Mouse (Mus musculus): Measurements from ENCODE around the gene Nfx1. TPM values are rescaled to one million over a fixed set of nuclear protein-coding genes. Genes with fewer than 3 reads are reported as not detected.

Nfx1 gene
- polyA plus RNA-seq, 1 experiment from 2014 or later = 114 TPM

- Histone ChIP-seq H3K4me3 (replicated peaks; ENCODE audit: low read depth, low read length) (no peak overlapping the region), H3K4me1 (ENCODE audit: control insufficient read depth, insufficient read depth, low read length) (no peaks in the 10 kb centered on the region), H3K27me3 (ENCODE audit: control insufficient read depth, insufficient read depth, low read length) (no peaks in the 10 kb centered on the region), H3K4me2 (ENCODE audit: low read length) (no peak overlapping the region), H3K36me3 (ENCODE audit: control insufficient read depth, insufficient read depth, low read length) (no peaks in the 10 kb centered on the region), H3K9me3 (ENCODE audit: control insufficient read depth, low read length) (no peaks in the 10 kb centered on the region), H3K27ac (replicated peaks; ENCODE audit: low read depth, low read length) (no peak overlapping the region), H3K9ac (replicated peaks; ENCODE audit: low read length) (no peak overlapping the region)
- DNase-seq (no peak), ATAC-seq (ENCODE audit: low FRiP score, low TSS enrichment) (no peak)
- 64% methylated on average over 8 of the region's 9 CpGs for WGBS
These were observed 86.7 kb downstream of the Nfx1 start for GRCm38 (mm10) chr4:41057361-41057760.

- Histone ChIP-seq H3K4me1 (ENCODE audit: control insufficient read depth, insufficient read depth, low read length) (no peaks in the 10 kb centered on the region), H3K27me3 (ENCODE audit: control insufficient read depth, insufficient read depth, low read length) (no peaks in the 10 kb centered on the region)
- WGBS = 62% methylated on average over 3 of the region's 3 CpGs
These were observed 92.6 kb downstream of the Nfx1 start for GRCm38 (mm10) chr4:41063351-41063750.

DNA sequence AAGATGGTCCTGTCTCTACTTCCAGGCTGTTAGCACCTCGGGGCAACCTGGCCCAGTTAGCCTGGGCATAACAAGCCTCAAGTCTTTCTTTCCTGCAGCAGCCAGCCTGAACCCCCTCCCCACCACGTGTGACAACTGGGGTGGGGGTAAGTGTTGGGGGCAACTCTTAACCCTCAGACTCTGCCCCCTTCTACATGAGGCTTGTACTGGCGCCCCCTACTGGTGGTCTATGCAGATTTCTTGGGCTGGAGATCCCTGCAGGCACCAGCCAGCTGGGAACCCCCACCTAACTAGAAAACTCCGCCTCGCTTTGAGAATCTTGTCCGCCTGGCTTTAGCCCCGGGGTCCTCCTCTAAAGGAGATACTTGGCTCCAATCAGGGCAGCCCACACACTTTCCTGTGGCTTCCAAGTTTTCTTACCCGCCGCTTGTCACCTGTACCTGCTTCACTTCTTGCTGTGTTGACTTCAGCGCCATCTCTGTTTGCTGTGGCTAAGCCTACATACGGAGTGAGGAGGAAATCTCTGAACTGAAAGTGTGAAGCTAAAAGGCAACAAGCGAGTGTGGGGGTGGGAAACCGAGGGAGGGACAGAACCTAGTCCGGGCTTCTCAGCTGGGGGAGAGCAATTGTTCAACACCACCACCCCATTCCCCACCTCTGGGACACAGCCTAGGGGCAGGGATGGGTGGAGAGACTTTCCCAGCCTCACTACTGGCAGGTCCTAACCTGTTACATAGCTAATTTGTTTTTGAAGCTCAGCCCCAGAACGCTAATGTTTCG lies 93.4 kb downstream of the Nfx1 start:
- WGBS = 21% methylated on average over 16 of the region's 16 CpGs
- Histone ChIP-seq H3K4me3 (replicated peaks; ENCODE audit: low read depth, low read length) (no peak overlapping the region), H3K9ac (replicated peaks; ENCODE audit: low read length) (no peak overlapping the region), H3K27ac (replicated peaks; ENCODE audit: low read depth, low read length) (no peak overlapping the region), H3K4me2 (ENCODE audit: low read length) (no peak overlapping the region), H3K36me3 (ENCODE audit: control insufficient read depth, insufficient read depth, low read length) (no peaks in the 10 kb centered on the region), H3K9me3 (ENCODE audit: control insufficient read depth, low read length) (no peaks in the 10 kb centered on the region), H3K27me3 (ENCODE audit: control insufficient read depth, insufficient read depth, low read length) (no peaks in the 10 kb centered on the region), H3K4me1 (ENCODE audit: control insufficient read depth, insufficient read depth, low read length) (no peaks in the 10 kb centered on the region)
- ATAC-seq (ENCODE audit: low FRiP score, low TSS enrichment) = no peak
- DNase-seq = peak; percentile 17

More at GRCm38 (mm10) chr4:41063351-41063750, 92.6 kb downstream of the Nfx1 start:
- no peaks in the 10 kb centered on the region for H3K9me3 ChIP-seq (ENCODE audit: control insufficient read depth, low read length)
- no peak for ATAC-seq (ENCODE audit: low FRiP score, low TSS enrichment)
- no peak overlapping the region for H3K4me3 ChIP-seq (replicated peaks; ENCODE audit: low read depth, low read length)
- DNase-seq = no peak
- H3K4me2 ChIP-seq (ENCODE audit: low read length) = no peak overlapping the region
- H3K27ac ChIP-seq (replicated peaks; ENCODE audit: low read depth, low read length) = no peak overlapping the region
- H3K36me3 ChIP-seq (ENCODE audit: control insufficient read depth, insufficient read depth, low read length) = no peaks in the 10 kb centered on the region
- no peak overlapping the region for H3K9ac ChIP-seq (replicated peaks; ENCODE audit: low read length)

GRCm38 (mm10) chr4:41065196-41065595 lies 94.5 kb downstream of the Nfx1 start:
- WGBS = 92% methylated on average over 4 of the region's 4 CpGs
- DNase-seq = no peak
- ATAC-seq (ENCODE audit: low FRiP score, low TSS enrichment) = no peak
- Histone ChIP-seq H3K4me3 (replicated peaks; ENCODE audit: low read depth, low read length) (no peak overlapping the region), H3K36me3 (ENCODE audit: control insufficient read depth, insufficient read depth, low read length) (no peaks in the 10 kb centered on the region), H3K9ac (replicated peaks; ENCODE audit: low read length) (no peak overlapping the region), H3K27me3 (ENCODE audit: control insufficient read depth, insufficient read depth, low read length) (no peaks in the 10 kb centered on the region), H3K4me1 (ENCODE audit: control insufficient read depth, insufficient read depth, low read length) (no peaks in the 10 kb centered on the region), H3K4me2 (ENCODE audit: low read length) (no peak overlapping the region), H3K27ac (replicated peaks; ENCODE audit: low read depth, low read length) (no peak overlapping the region), H3K9me3 (ENCODE audit: control insufficient read depth, low read length) (no peaks in the 10 kb centered on the region)

GRCm38 (mm10) chr4:41071500-41072429 lies 101.1 kb downstream of the Nfx1 start:
- no peak overlapping the region for H3K9ac ChIP-seq (replicated peaks; ENCODE audit: low read length)
- H3K4me3 ChIP-seq (replicated peaks; ENCODE audit: low read depth, low read length) = no peak overlapping the region
- no peaks in the 10 kb centered on the region for H3K9me3 ChIP-seq (ENCODE audit: control insufficient read depth, low read length)
- no peak for ATAC-seq (ENCODE audit: low FRiP score, low TSS enrichment)
- peak; percentile 18 for DNase-seq
- H3K4me2 ChIP-seq (ENCODE audit: low read length) = no peak overlapping the region
- no peaks in the 10 kb centered on the region for H3K4me1 ChIP-seq (ENCODE audit: control insufficient read depth, insufficient read depth, low read length)
- WGBS = 76% methylated on average over 14 of the region's 14 CpGs
- no peaks in the 10 kb centered on the region for H3K27me3 ChIP-seq (ENCODE audit: control insufficient read depth, insufficient read depth, low read length)
- no peaks in the 10 kb centered on the region for H3K36me3 ChIP-seq (ENCODE audit: control insufficient read depth, insufficient read depth, low read length)
- no peak overlapping the region for H3K27ac ChIP-seq (replicated peaks; ENCODE audit: low read depth, low read length)

- DNase-seq (no peak), ATAC-seq (ENCODE audit: low FRiP score, low TSS enrichment) (no peak)
- H3K27me3 ChIP-seq (ENCODE audit: control insufficient read depth, insufficient read depth, low read length) = no peaks in the 10 kb centered on the region
- no peak overlapping the region for H3K4me3 ChIP-seq (replicated peaks; ENCODE audit: low read depth, low read length)
- H3K4me1 ChIP-seq (ENCODE audit: control insufficient read depth, insufficient read depth, low read length) = no peaks in the 10 kb centered on the region
- H3K27ac ChIP-seq (replicated peaks; ENCODE audit: low read depth, low read length) = no peak overlapping the region
- no peak overlapping the region for H3K4me2 ChIP-seq (ENCODE audit: low read length)
- 86% methylated on average over 12 of the region's 12 CpGs for WGBS
- no peak overlapping the region for H3K9ac ChIP-seq (replicated peaks; ENCODE audit: low read length)
- H3K36me3 ChIP-seq (ENCODE audit: control insufficient read depth, insufficient read depth, low read length) = no peaks in the 10 kb centered on the region
- no peaks in the 10 kb centered on the region for H3K9me3 ChIP-seq (ENCODE audit: control insufficient read depth, low read length)
These were observed 102.5 kb downstream of the Nfx1 start for GRCm38 (mm10) chr4:41073008-41073817.

- H3K4me2 ChIP-seq (ENCODE audit: low read length) = no peak overlapping the region
- H3K4me3 ChIP-seq (replicated peaks; ENCODE audit: low read depth, low read length) = no peak overlapping the region
- no peak overlapping the region for H3K27ac ChIP-seq (replicated peaks; ENCODE audit: low read depth, low read length)
- ATAC-seq (ENCODE audit: low FRiP score, low TSS enrichment) (no peak), DNase-seq (no peak)
- no peaks in the 10 kb centered on the region for H3K27me3 ChIP-seq (ENCODE audit: control insufficient read depth, insufficient read depth, low read length)
- no peaks in the 10 kb centered on the region for H3K4me1 ChIP-seq (ENCODE audit: control insufficient read depth, insufficient read depth, low read length)
- H3K9me3 ChIP-seq (ENCODE audit: control insufficient read depth, low read length) = no peaks in the 10 kb centered on the region
- H3K36me3 ChIP-seq (ENCODE audit: control insufficient read depth, insufficient read depth, low read length) = no peaks in the 10 kb centered on the region
- H3K9ac ChIP-seq (replicated peaks; ENCODE audit: low read length) = no peak overlapping the region
- 81% methylated on average over 6 of the region's 6 CpGs for WGBS
These were observed 103.8 kb downstream of the Nfx1 start for GRCm38 (mm10) chr4:41074461-41074860.
